In the genomic region with DNA sequence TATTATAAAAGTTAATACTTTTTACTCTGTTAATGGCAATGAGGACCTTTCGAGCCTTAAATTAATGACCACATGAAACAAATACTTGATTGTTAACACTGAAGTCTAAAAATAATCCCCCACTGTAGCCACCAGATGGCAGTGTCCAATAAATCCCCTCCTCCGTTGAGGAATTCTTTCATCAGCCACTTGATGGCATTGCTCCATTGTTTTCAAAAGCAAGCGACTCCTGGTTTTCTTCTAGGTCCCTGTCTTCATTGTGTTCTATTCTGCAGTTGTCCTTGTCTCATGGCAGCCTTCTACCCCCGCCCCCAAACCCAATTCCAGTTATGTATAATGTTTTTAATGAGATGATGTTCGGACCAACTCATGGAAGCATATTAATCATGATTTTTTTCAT, we compare ENCODE assay signal across 8 mouse cellular contexts.
DNase-seq lines count a peak whose midpoint lies in the region; ATAC-seq and TF ChIP-seq lines count a peak whose summit lies in the region.

No protein-coding gene starts in this region.

- no peaks in the 10 kb centered on the region for H3K9me3 ChIP-seq in MEL (replicated peaks; ENCODE audit: insufficient read depth, low read length)

- ATAC-seq in granulocyte monocyte progenitor cell, adult 5-6 weeks (replicated peaks; ENCODE audit: poor library complexity, severe bottlenecking), result peak; percentile 40; the same call in 1 of the 2 replicates
- no peak for ATAC-seq in erythroblast, adult 5-6 weeks (replicated peaks; ENCODE audit: low FRiP score, poor library complexity, severe bottlenecking)

- no peak overlapping the region for H3ac ChIP-seq in myocyte (ENCODE audit: control insufficient read depth, insufficient read length)

- H3K79me2 ChIP-seq in MEL (ENCODE audit: control insufficient read depth, insufficient read depth, low read length, poor library complexity), result no peaks in the 10 kb centered on the region
- H3K79me2 ChIP-seq in myocyte (ENCODE audit: control insufficient read depth, insufficient read depth), result no peaks in the 10 kb centered on the region

- DNase-seq in heart, adult 8-10 months (ENCODE audit: low spot score), result peak; percentile 40
- DNase-seq in heart, adult 11 months, result no peak
- peak; percentile 61 for DNase-seq in MEL (ENCODE audit: low read depth, low spot score)
- DNase-seq in cerebellum, adult 9-11 months, result peak; percentile 75
- peak; percentile 38 to 46 for DNase-seq in left cerebral cortex, adult 2 months (ENCODE audit: extremely low spot score in 1 of 2, low spot score in 2 of 2)

- no peaks in the 10 kb centered on the region for H3K4me1 ChIP-seq in MEL (ENCODE audit: control insufficient read depth in 1 of 2, insufficient read depth in 2 of 2, low read length in 2 of 2)

- TF ChIP-seq RAD21 in MEL (IDR thresholded peaks at IDR 0.05; ENCODE audit: low read depth, low read length), result peak; percentile 73

- TF ChIP-seq POLR2A in MEL (IDR thresholded peaks at IDR 0.05; ENCODE audit: control insufficient read depth in 1 of 2, insufficient read depth in 1 of 2, low read depth in 1 of 2, low read length in 2 of 2, poor library complexity in 1 of 2) (no peak), myocyte (IDR thresholded peaks at IDR 0.05; ENCODE audit: insufficient read length, low read depth) (no peak)

- H3K4me2 ChIP-seq in myocyte (ENCODE audit: low read depth), result peak overlapping the region; percentile 65

- H3K9ac ChIP-seq in MEL (ENCODE audit: control insufficient read depth, low read depth, low read length, poor library complexity, severe bottlenecking), result no peak overlapping the region

- TF ChIP-seq EP300 in MEL (IDR thresholded peaks at IDR 0.05; ENCODE audit: low read depth in 1 of 2, low read length in 2 of 2), result no peak

- intact Hi-C loops in left cerebral cortex, adult 2 months (cut with DNase I), result loop anchor here (1.0 kb wide), 4 partner anchors 111 to 547 kb away; no protein-coding TSS in a partner anchor

- no peaks in the 10 kb centered on the region for H3K36me3 ChIP-seq in MEL (ENCODE audit: control insufficient read depth in 1 of 2, insufficient read depth in 2 of 2, low read length in 2 of 2)
- H3K36me3 ChIP-seq in myocyte (ENCODE audit: control insufficient read depth, insufficient read depth), result no peaks in the 10 kb centered on the region

- TF ChIP-seq CTCF in MEL (IDR thresholded peaks at IDR 0.05 in 2 of 3, conservative IDR thresholded peaks at IDR 0.05 in 1 of 3; ENCODE audit: control insufficient read depth in 1 of 3, insufficient read depth in 1 of 3, low read depth in 2 of 3, low read length in 3 of 3, poor library complexity in 1 of 3, severe bottlenecking in 1 of 3), result peak; percentile 41 to 99 (median 46); a peak in 5 of 6 replicates
- TF ChIP-seq CTCF in left cerebral cortex, adult 2 months (IDR thresholded peaks at IDR 0.05), result peak; percentile 90

- no peak overlapping the region for H3K27ac ChIP-seq in MEL (ENCODE audit: control insufficient read depth, low read depth, low read length)
- H3K27ac ChIP-seq in left cerebral cortex, adult 2 months, result no peak overlapping the region

- H3K27me3 ChIP-seq in MEL (ENCODE audit: control insufficient read depth in 1 of 2, insufficient read depth in 2 of 2, low read length in 2 of 2) (no peaks in the 10 kb centered on the region), myocyte (ENCODE audit: control insufficient read depth, insufficient read depth, insufficient read length) (no peaks in the 10 kb centered on the region)

- H3K4me3 ChIP-seq in MEL (ENCODE audit: control insufficient read depth in 1 of 2, insufficient read depth in 1 of 2, low read depth in 2 of 2, low read length in 2 of 2) (no peak overlapping the region), myocyte (no peak overlapping the region)
- H3K4me3 ChIP-seq in left cerebral cortex, adult 2 months, result no peak overlapping the region

TF ChIP-seq in MEL, 35 proteins besides CTCF, POLR2A, EP300 and RAD21:
- peak; percentile 89 for TF ChIP-seq SMC3 (IDR thresholded peaks at IDR 0.05; ENCODE audit: low read depth, low read length)
- TF ChIP-seq ZC3H11A (IDR thresholded peaks at IDR 0.05; ENCODE audit: low read depth, low read length), result peak; percentile 76
- no peak for TF ChIP-seq POLR2AphosphoS5 (IDR thresholded peaks at IDR 0.05; ENCODE audit: borderline replicate concordance, low read depth, low read length)

TF ChIP-seq in myocyte, 11 proteins besides CTCF, POLR2A, EP300 and RAD21:
- TF ChIP-seq CEBPB (IDR thresholded peaks at IDR 0.05; ENCODE audit: insufficient read depth, poor library complexity, severe bottlenecking) (0 out of 2 replicates have a peak, but pooled peaks have one; percentile 8), E2F4 (IDR thresholded peaks at IDR 0.05; ENCODE audit: insufficient read depth) (no peak), MYOG (IDR thresholded peaks at IDR 0.05; ENCODE audit: control insufficient read depth in 1 of 3, insufficient read depth in 1 of 3, insufficient read length in 2 of 3, low read depth in 2 of 3) (no peak), MYOD1 (IDR thresholded peaks at IDR 0.05; ENCODE audit: control insufficient read depth in 1 of 3, insufficient read length in 2 of 3, low read depth in 2 of 3) (no peak), POLR2AphosphoS2 (IDR thresholded peaks at IDR 0.05; ENCODE audit: insufficient read length, low read depth) (no peak)
TF ChIP-seq in myocyte: peak in this region for 1.
